In the genomic region with DNA sequence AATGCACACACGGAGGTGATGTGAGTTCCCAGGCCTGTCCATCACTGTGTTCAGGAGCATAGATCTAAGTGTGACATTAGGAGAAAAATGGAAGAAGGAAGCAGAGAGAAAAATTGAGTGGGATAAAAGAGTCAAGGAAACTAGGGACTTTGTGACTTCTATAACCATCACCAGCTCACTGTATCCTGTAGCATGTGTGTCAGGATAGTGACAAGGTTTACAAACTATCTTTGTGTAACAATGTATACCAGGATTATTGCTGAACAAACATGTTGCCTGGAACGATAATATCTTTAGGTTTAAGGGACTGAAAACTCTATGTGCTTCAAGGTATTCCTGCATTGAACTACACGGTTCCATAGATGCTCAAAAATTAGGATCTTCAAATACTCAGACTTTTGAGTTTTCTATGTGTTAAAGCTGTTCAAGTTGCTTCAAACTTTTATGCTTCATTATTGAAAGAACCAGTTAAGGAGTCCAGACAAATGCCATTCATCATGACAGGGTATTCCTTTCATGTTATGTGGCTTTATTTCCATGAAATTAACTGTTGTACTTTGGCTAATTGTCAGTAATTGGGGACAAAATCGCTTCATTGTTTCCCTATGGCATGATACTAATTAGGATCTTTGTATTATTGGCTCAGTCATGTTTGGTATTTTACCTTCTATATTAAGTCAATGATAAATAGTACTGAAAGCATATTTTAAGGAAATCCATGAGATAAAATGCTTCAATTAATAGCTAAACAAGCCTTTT, we compare ENCODE assay signal across 10 mouse cellular contexts.
A peak's percentile ranks its signal among the peaks of the same experiment; 100 is the strongest.
DNase-seq lines count a peak whose midpoint lies in the region; ATAC-seq lines count a peak whose summit lies in the region.
"Had no signal": no experiment of that assay in that cellular context is flagged by ENCODE, and none has a peak within 500 bp of the region (broad histone marks: within the 10 kb centered on the region; RNA-seq: fewer than 3 reads in every experiment).

No protein-coding gene starts in this region.

- peak overlapping the region; percentile 68 for H3K4me2 ChIP-seq in heart, embryonic 12.5 days
- peak overlapping the region; percentile 61 for H3K4me2 ChIP-seq in forebrain, embryonic 13.5 days
- H3K4me2 ChIP-seq in midbrain, embryonic 13.5 days (replicated peaks) = peak overlapping the region; percentile 61

- H3K36me3 ChIP-seq in heart, embryonic 12.5 days = 0 out of 2 replicates have a peak, but pooled peaks cover 2% of the 10 kb centered on the region
- peaks cover 5% of the 10 kb centered on the region; the same call in 1 of the 2 replicates for H3K36me3 ChIP-seq in forebrain, embryonic 13.5 days (ENCODE audit: poor library complexity, severe bottlenecking)
- no peaks in the 10 kb centered on the region for H3K36me3 ChIP-seq in midbrain, embryonic 13.5 days
- H3K36me3 ChIP-seq: lung, embryonic 15.5 days had no signal

- H3K27me3 ChIP-seq in heart, embryonic 12.5 days (replicated peaks) = no peaks in the 10 kb centered on the region
- H3K27me3 ChIP-seq in forebrain, embryonic 13.5 days = no peaks in the 10 kb centered on the region
- no peaks in the 10 kb centered on the region for H3K27me3 ChIP-seq in midbrain, embryonic 13.5 days
- H3K27me3 ChIP-seq: lung, embryonic 15.5 days had no signal

- H3K4me1 ChIP-seq in heart, embryonic 12.5 days (replicated peaks) = peaks cover 22% of the 10 kb centered on the region
- peaks cover 79% of the 10 kb centered on the region for H3K4me1 ChIP-seq in forebrain, embryonic 13.5 days
- H3K4me1 ChIP-seq in midbrain, embryonic 13.5 days (replicated peaks) = peaks cover 80% of the 10 kb centered on the region

- peak overlapping the region; percentile 70; the same call in 1 of the 2 replicates for H3K27ac ChIP-seq in heart, embryonic 12.5 days (ENCODE audit: poor library complexity, severe bottlenecking)
- H3K27ac ChIP-seq in forebrain, embryonic 13.5 days = peak overlapping the region; percentile 84
- peak overlapping the region; percentile 95 for H3K27ac ChIP-seq in midbrain, embryonic 13.5 days
- H3K27ac ChIP-seq: lung, embryonic 15.5 days had no signal

- no peak overlapping the region for H3K4me3 ChIP-seq in heart, embryonic 12.5 days
- H3K4me3 ChIP-seq in forebrain, embryonic 13.5 days = peak overlapping the region; percentile 34; the same call in 1 of the 2 replicates
- H3K4me3 ChIP-seq in midbrain, embryonic 13.5 days (replicated peaks) = peak overlapping the region; percentile 33; the same call in 1 of the 2 replicates

- WGBS in heart, embryonic 12.5 days = 61% methylated on average over 4 of the region's 4 CpGs
- WGBS in forebrain, embryonic 13.5 days = 8% methylated on average over 4 of the region's 4 CpGs
- 12% methylated on average over 4 of the region's 4 CpGs for WGBS in midbrain, embryonic 13.5 days

- no peaks in the 10 kb centered on the region for H3K9me3 ChIP-seq in heart, embryonic 12.5 days (replicated peaks)
- H3K9me3 ChIP-seq in forebrain, embryonic 13.5 days (replicated peaks) = no peaks in the 10 kb centered on the region
- no peaks in the 10 kb centered on the region for H3K9me3 ChIP-seq in midbrain, embryonic 13.5 days
- H3K9me3 ChIP-seq: lung, embryonic 15.5 days had no signal

- no peak for DNase-seq in heart, adult 9 months (ENCODE audit: low spot score in 2 of 2)
- peak; percentile 60 for DNase-seq in Muller cell, postnatal 12 days (ENCODE audit: inconsistent ontology term)
- no peak for DNase-seq in layer of hippocampus, adult 8-10 months (ENCODE audit: low spot score in 2 of 2)
- DNase-seq in layer of hippocampus, adult 9-11 months = no peak
- no peak for DNase-seq in cerebellum, adult 11 months
- DNase-seq: right cerebral cortex, adult 18-20 months had no signal

- ATAC-seq in heart, embryonic 12.5 days (ENCODE audit: insufficient number of reproducible peaks, low FRiP score) = no peak
- ATAC-seq in forebrain, embryonic 13.5 days = no peak
- ATAC-seq in midbrain, embryonic 13.5 days = no peak

- H3K9ac ChIP-seq in heart, embryonic 12.5 days = peak overlapping the region; percentile 66
- H3K9ac ChIP-seq in forebrain, embryonic 13.5 days = peak overlapping the region; percentile 59
- H3K9ac ChIP-seq in midbrain, embryonic 13.5 days (replicated peaks) = peak overlapping the region; percentile 74
- H3K9ac ChIP-seq: lung, embryonic 15.5 days had no signal
